Mouse (Mus musculus): ENCODE measurements at regions not wholly inside any gene's neighbourhood (a gene's known extent, or its start where the extent isn't known, plus 50 kb on each side); places are given as distances from the start of the nearest gene placed in this dataset.

DNA sequence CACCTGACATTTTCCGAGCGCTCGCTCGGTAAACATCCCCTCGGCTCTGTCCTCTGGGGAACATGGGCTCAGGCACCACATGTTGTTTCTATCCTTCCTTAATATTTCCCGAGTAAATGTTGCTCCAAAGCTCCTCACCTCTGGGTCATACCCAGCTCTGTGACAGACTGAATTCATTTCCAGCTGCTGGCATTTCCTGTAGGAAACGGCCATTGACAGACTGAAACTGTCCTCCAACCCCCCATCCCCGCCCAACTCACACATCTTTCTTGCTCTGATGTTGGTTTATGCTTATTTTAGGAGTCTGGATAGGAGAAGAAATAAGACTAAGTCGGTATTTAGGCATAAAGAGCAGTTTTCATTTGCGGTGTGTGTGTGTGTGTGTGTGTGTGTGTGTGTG lies 204.0 kb downstream of the Prex1 start:
- Histone ChIP-seq H3K27me3 (ENCODE audit: control insufficient read depth, insufficient read depth, insufficient read length) (peaks cover 5% of the 10 kb centered on the region), H3K4me3 (no peak overlapping the region), H3K79me2 (ENCODE audit: control insufficient read depth, insufficient read depth) (no peaks in the 10 kb centered on the region), H3K4me2 (ENCODE audit: low read depth) (no peak overlapping the region), H3K36me3 (ENCODE audit: control insufficient read depth, insufficient read depth) (no peaks in the 10 kb centered on the region), H3ac (ENCODE audit: control insufficient read depth, insufficient read length) (no peak overlapping the region)
- TF ChIP-seq POLR2AphosphoS2 (IDR thresholded peaks at IDR 0.05; ENCODE audit: insufficient read length, low read depth) = no peak
- TF ChIP-seq USF1 (IDR thresholded peaks at IDR 0.05; ENCODE audit: low read depth) = no peak
- no peak for TF ChIP-seq POLR2A (IDR thresholded peaks at IDR 0.05; ENCODE audit: insufficient read length, low read depth)
- no peak for TF ChIP-seq MAX (IDR thresholded peaks at IDR 0.05; ENCODE audit: low read depth)
- no peak for TF ChIP-seq SRF (IDR thresholded peaks at IDR 0.05; ENCODE audit: control insufficient read depth, insufficient read length, low read depth)
- TF ChIP-seq REST (IDR thresholded peaks at IDR 0.05; ENCODE audit: insufficient read depth, insufficient read length) = no peak
- no peak for TF ChIP-seq MYOG (IDR thresholded peaks at IDR 0.05; ENCODE audit: control insufficient read depth in 1 of 3, insufficient read depth in 1 of 3, insufficient read length in 2 of 3, low read depth in 2 of 3)
- no peak for TF ChIP-seq TCF3 (IDR thresholded peaks at IDR 0.05; ENCODE audit: insufficient read length, low read depth)
- TF ChIP-seq E2F4 (IDR thresholded peaks at IDR 0.05; ENCODE audit: insufficient read depth) = no peak
- no peak for TF ChIP-seq MYOD1 (IDR thresholded peaks at IDR 0.05; ENCODE audit: control insufficient read depth in 1 of 3, insufficient read length in 2 of 3, low read depth in 2 of 3)
- no peak for TF ChIP-seq TCF12 (IDR thresholded peaks at IDR 0.05; ENCODE audit: insufficient read depth, poor library complexity, severe bottlenecking)
- TF ChIP-seq CEBPB (IDR thresholded peaks at IDR 0.05; ENCODE audit: insufficient read depth, poor library complexity, severe bottlenecking) = no peak

DNA sequence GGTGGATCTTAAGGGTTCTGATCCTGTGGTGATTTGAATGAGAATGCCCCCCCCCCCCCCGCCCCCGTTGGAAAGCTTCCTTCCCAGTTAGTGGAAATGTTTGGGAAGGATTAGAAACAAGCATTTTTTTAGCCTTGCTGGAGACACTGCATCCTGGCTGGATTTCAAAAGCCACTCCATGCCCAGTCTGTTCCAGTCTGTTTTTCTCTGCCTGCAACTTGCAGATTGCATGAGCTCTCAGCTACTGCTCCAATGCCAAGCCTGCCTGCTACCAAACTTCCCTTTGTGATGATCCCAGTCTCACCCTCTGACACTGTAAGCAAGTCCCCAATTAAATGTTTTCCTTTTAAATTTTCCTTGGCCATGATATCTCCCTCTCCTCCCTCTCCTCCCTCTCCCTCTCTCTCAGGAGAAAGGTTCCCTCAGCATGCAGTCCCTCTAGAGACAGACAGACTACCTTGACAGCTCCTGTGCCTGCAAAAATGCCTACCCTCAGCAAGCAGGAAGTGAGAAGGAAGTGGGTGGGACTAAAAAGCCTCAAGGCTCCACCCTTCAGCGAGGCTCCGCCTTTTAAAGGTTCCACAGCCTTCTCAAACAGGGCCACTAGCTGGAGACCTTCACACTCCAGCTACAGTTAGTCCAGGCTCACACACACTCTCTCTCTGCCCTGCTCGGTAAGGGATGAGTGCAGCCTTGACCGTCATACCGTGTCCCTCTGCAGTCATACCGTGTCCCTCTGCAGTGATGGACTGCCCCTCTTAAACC lies 204.8 kb downstream of the Prex1 start:
- Histone ChIP-seq H3K79me2 (ENCODE audit: control insufficient read depth, insufficient read depth) (no peaks in the 10 kb centered on the region), H3K36me3 (ENCODE audit: control insufficient read depth, insufficient read depth) (no peaks in the 10 kb centered on the region), H3K4me2 (ENCODE audit: low read depth) (no peak overlapping the region), H3K4me3 (no peak overlapping the region), H3K27me3 (ENCODE audit: control insufficient read depth, insufficient read depth, insufficient read length) (no peaks in the 10 kb centered on the region), H3ac (ENCODE audit: control insufficient read depth, insufficient read length) (no peak overlapping the region)
- TF ChIP-seq TCF12 (IDR thresholded peaks at IDR 0.05; ENCODE audit: insufficient read depth, poor library complexity, severe bottlenecking) = no peak
- no peak for TF ChIP-seq CEBPB (IDR thresholded peaks at IDR 0.05; ENCODE audit: insufficient read depth, poor library complexity, severe bottlenecking)
- TF ChIP-seq TCF3 (IDR thresholded peaks at IDR 0.05; ENCODE audit: insufficient read length, low read depth) = no peak
- TF ChIP-seq MYOD1 (IDR thresholded peaks at IDR 0.05; ENCODE audit: control insufficient read depth in 1 of 3, insufficient read length in 2 of 3, low read depth in 2 of 3) = no peak

DNA sequence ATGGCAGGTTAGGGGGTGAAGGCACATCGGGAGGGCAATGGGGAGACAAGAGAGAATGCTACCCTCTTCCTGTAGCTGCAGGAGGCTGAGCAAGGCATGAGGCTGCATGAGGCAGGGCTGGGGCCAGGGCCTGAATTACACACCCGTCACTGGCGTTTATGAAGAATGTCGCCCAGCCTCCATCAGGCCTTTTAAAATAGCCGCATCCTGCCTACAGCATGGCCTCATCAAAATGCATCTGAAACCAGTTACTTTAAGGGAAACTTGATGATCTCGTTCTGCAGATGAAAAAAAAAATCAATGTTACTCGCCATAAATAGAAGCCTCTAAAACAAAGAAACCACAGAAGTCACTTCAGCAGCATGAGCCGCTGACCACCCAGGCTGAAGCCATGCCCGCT lies 208.3 kb downstream of the Prex1 start:
- Histone ChIP-seq H3K27me3 (ENCODE audit: control insufficient read depth, insufficient read depth, insufficient read length) (no peaks in the 10 kb centered on the region), H3K36me3 (ENCODE audit: control insufficient read depth, insufficient read depth) (no peaks in the 10 kb centered on the region), H3K4me3 (no peak overlapping the region), H3K79me2 (ENCODE audit: control insufficient read depth, insufficient read depth) (no peaks in the 10 kb centered on the region), H3K4me2 (ENCODE audit: low read depth) (no peak overlapping the region), H3ac (ENCODE audit: control insufficient read depth, insufficient read length) (no peak overlapping the region)
- TF ChIP-seq MYOD1 (IDR thresholded peaks at IDR 0.05; ENCODE audit: control insufficient read depth in 1 of 3, insufficient read length in 2 of 3, low read depth in 2 of 3) (no peak), USF1 (IDR thresholded peaks at IDR 0.05; ENCODE audit: low read depth) (no peak), MYOG (IDR thresholded peaks at IDR 0.05; ENCODE audit: control insufficient read depth in 1 of 3, insufficient read depth in 1 of 3, insufficient read length in 2 of 3, low read depth in 2 of 3) (no peak), SRF (IDR thresholded peaks at IDR 0.05; ENCODE audit: control insufficient read depth, insufficient read length, low read depth) (no peak)

DNA sequence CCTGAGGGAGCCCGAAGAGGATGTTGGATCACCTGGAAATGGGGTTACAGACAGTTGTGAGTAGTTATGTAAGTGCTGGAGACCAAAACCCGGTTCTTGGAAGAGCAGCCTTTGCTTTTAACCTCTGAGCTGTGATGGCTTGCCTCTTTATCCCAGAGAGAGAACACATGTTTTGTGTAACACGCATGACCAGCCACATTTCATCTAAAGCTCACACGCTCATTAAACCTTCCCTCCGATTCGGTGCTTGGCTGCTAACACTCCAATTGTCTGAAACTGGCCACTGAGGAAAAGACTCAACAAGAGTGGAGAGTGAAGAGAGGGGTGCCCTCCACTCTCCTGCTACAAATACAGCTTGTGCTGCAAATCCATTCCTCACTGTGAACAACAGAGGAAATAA lies 210.0 kb downstream of the Prex1 start:
- no peak overlapping the region for H3K4me2 ChIP-seq (ENCODE audit: low read depth)
- no peak overlapping the region for H3ac ChIP-seq (ENCODE audit: control insufficient read depth, insufficient read length)
- no peak for TF ChIP-seq SRF (IDR thresholded peaks at IDR 0.05; ENCODE audit: control insufficient read depth, insufficient read length, low read depth)
- no peak for TF ChIP-seq E2F4 (IDR thresholded peaks at IDR 0.05; ENCODE audit: insufficient read depth)
- no peak for TF ChIP-seq POLR2A (IDR thresholded peaks at IDR 0.05; ENCODE audit: insufficient read length, low read depth)
- TF ChIP-seq REST (IDR thresholded peaks at IDR 0.05; ENCODE audit: insufficient read depth, insufficient read length) = no peak
- TF ChIP-seq TCF12 (IDR thresholded peaks at IDR 0.05; ENCODE audit: insufficient read depth, poor library complexity, severe bottlenecking) = no peak
- TF ChIP-seq CEBPB (IDR thresholded peaks at IDR 0.05; ENCODE audit: insufficient read depth, poor library complexity, severe bottlenecking) = no peak
- TF ChIP-seq POLR2AphosphoS2 (IDR thresholded peaks at IDR 0.05; ENCODE audit: insufficient read length, low read depth) = no peak
- TF ChIP-seq MAX (IDR thresholded peaks at IDR 0.05; ENCODE audit: low read depth) = no peak
- TF ChIP-seq MYOG (IDR thresholded peaks at IDR 0.05; ENCODE audit: control insufficient read depth in 1 of 3, insufficient read depth in 1 of 3, insufficient read length in 2 of 3, low read depth in 2 of 3) = no peak
- no peak for TF ChIP-seq MYOD1 (IDR thresholded peaks at IDR 0.05; ENCODE audit: control insufficient read depth in 1 of 3, insufficient read length in 2 of 3, low read depth in 2 of 3)
- H3K27me3 ChIP-seq (ENCODE audit: control insufficient read depth, insufficient read depth, insufficient read length) = no peaks in the 10 kb centered on the region
- H3K79me2 ChIP-seq (ENCODE audit: control insufficient read depth, insufficient read depth) = no peaks in the 10 kb centered on the region
- no peaks in the 10 kb centered on the region for H3K36me3 ChIP-seq (ENCODE audit: control insufficient read depth, insufficient read depth)
- no peak overlapping the region for H3K4me3 ChIP-seq

DNA sequence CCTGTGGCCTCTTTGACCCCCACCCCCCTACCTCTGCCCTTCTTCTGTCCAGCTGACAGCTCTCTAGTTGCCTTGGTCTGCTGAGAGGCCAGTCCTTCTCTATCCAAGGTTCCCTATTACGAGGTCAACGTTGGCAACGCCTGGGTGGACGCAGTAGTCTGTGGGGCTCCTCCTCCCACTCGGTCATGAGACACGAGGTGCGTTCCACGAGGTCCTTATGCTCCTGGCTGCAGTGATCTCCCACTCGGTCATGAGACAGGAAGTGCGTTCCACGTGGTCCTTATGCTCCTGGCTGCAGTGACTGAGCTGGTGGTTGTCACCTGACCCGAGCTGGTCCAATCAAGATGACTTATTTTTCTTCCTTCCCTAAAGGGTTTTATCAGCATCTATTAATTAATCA lies 220.7 kb downstream of the Prex1 start:
- Histone ChIP-seq H3ac (ENCODE audit: control insufficient read depth, insufficient read length) (no peak overlapping the region), H3K79me2 (ENCODE audit: control insufficient read depth, insufficient read depth) (no peaks in the 10 kb centered on the region), H3K4me2 (ENCODE audit: low read depth) (no peak overlapping the region), H3K27me3 (ENCODE audit: control insufficient read depth, insufficient read depth, insufficient read length) (no peaks in the 10 kb centered on the region), H3K36me3 (ENCODE audit: control insufficient read depth, insufficient read depth) (no peaks in the 10 kb centered on the region), H3K4me3 (no peak overlapping the region)
- TF ChIP-seq POLR2A (IDR thresholded peaks at IDR 0.05; ENCODE audit: insufficient read length, low read depth) (no peak), SRF (IDR thresholded peaks at IDR 0.05; ENCODE audit: control insufficient read depth, insufficient read length, low read depth) (no peak), MYOD1 (IDR thresholded peaks at IDR 0.05; ENCODE audit: control insufficient read depth in 1 of 3, insufficient read length in 2 of 3, low read depth in 2 of 3) (no peak), E2F4 (IDR thresholded peaks at IDR 0.05; ENCODE audit: insufficient read depth) (no peak), REST (IDR thresholded peaks at IDR 0.05; ENCODE audit: insufficient read depth, insufficient read length) (no peak), MAX (IDR thresholded peaks at IDR 0.05; ENCODE audit: low read depth) (no peak), MYOG (IDR thresholded peaks at IDR 0.05; ENCODE audit: control insufficient read depth in 1 of 3, insufficient read depth in 1 of 3, insufficient read length in 2 of 3, low read depth in 2 of 3) (no peak), TCF12 (IDR thresholded peaks at IDR 0.05; ENCODE audit: insufficient read depth, poor library complexity, severe bottlenecking) (no peak), CEBPB (IDR thresholded peaks at IDR 0.05; ENCODE audit: insufficient read depth, poor library complexity, severe bottlenecking) (no peak), POLR2AphosphoS2 (IDR thresholded peaks at IDR 0.05; ENCODE audit: insufficient read length, low read depth) (no peak), TCF3 (IDR thresholded peaks at IDR 0.05; ENCODE audit: insufficient read length, low read depth) (no peak)
